Mouse (Mus musculus): ENCODE measurements around the gene Deup1.

Deup1 gene

GRCm38 (mm10) chr9:15627785-15628287 lies at the start of gene Deup1:
Gene Deup1, minus strand, starts transcription at chr9:15627933.
- no peak for DNase-seq

GRCm38 (mm10) chr9:15672251-15672650 lies 44.5 kb upstream of the Deup1 start:
- DNase-seq: no peak

- no peak for DNase-seq
Measured at GRCm38 (mm10) chr9:15670002-15670527, 42.3 kb upstream of the Deup1 start.

- no peak for DNase-seq
Measured at GRCm38 (mm10) chr9:15669452-15669851, 41.7 kb upstream of the Deup1 start.

GRCm38 (mm10) chr9:15664606-15665005 lies 36.9 kb upstream of the Deup1 start:
- DNase-seq: no peak

GRCm38 (mm10) chr9:15659069-15659468 lies 31.3 kb upstream of the Deup1 start:
- no peak for DNase-seq

- DNase-seq: no peak
Measured at GRCm38 (mm10) chr9:15658236-15658785, 30.6 kb upstream of the Deup1 start.

- no peak for DNase-seq
Measured at GRCm38 (mm10) chr9:15653036-15653435, 25.3 kb upstream of the Deup1 start.

GRCm38 (mm10) chr9:15649977-15650376 lies 22.2 kb upstream of the Deup1 start:
- no peak for DNase-seq

- no peak for DNase-seq
Measured at GRCm38 (mm10) chr9:15627384-15627783, 349 bp downstream of the Deup1 start.

- no peak for DNase-seq
Measured at GRCm38 (mm10) chr9:15624739-15625138, 3.0 kb downstream of the Deup1 start.

- DNase-seq: no peak
Measured at GRCm38 (mm10) chr9:15619767-15620166, 8.0 kb downstream of the Deup1 start.

GRCm38 (mm10) chr9:15619020-15619590 lies 8.6 kb downstream of the Deup1 start:
- no peak for DNase-seq

- no peak for DNase-seq
Measured at GRCm38 (mm10) chr9:15617061-15617460, 10.7 kb downstream of the Deup1 start.

GRCm38 (mm10) chr9:15616471-15616870 lies 11.3 kb downstream of the Deup1 start:
- DNase-seq: no peak

- no peak for DNase-seq
Measured at GRCm38 (mm10) chr9:15609280-15609930, 18.3 kb downstream of the Deup1 start.

GRCm38 (mm10) chr9:15607601-15608000 lies 20.1 kb downstream of the Deup1 start:
- DNase-seq: no peak

- no peak for DNase-seq
Measured at GRCm38 (mm10) chr9:15603156-15603555, 24.6 kb downstream of the Deup1 start.

GRCm38 (mm10) chr9:15600859-15601540 lies 26.7 kb downstream of the Deup1 start:
- DNase-seq: no peak

GRCm38 (mm10) chr9:15600156-15600858 lies 27.4 kb downstream of the Deup1 start:
- no peak for DNase-seq

GRCm38 (mm10) chr9:15596598-15596997 lies 31.1 kb downstream of the Deup1 start:
- DNase-seq: no peak

- DNase-seq: no peak
Measured at GRCm38 (mm10) chr9:15594148-15594547, 33.6 kb downstream of the Deup1 start.
